Mouse (Mus musculus) stomach, embryonic 14.5 days (tissue): ENCODE data around the gene Prkar1a. TPM values are rescaled to one million over a fixed set of nuclear protein-coding genes. Genes with fewer than 3 reads are reported as not detected.

Experiments
- ATAC-seq: fragments of 200-750 bp; cut with Nextera tagmentation; 2 replicates; pipeline ENCODE4 v1.8.0; 2017; ENCODE audit warnings: low read depth, moderate TSS enrichment; ENCODE audit not compliant: insufficient number of reproducible peaks, insufficient read depth, low FRiP score
- H3K27ac ChIP-seq: fragments of 300-500 bp; sonication (generic); 2 replicates; pipeline ENCODE4 v1.5.1; 2014; ENCODE audit warnings: mild to moderate bottlenecking, low read length, moderate library complexity, mixed read lengths
- H3K27me3 ChIP-seq: fragments of 300-500 bp; sonication (generic); 2 replicates; pipeline ENCODE4 v1.6.1; 2014; ENCODE audit warnings: low read length, control low read depth, mixed read lengths; ENCODE audit not compliant: control insufficient read depth, insufficient read depth
- H3K36me3 ChIP-seq: fragments of 300-500 bp; sonication (generic); 2 replicates; pipeline ENCODE4 v1.6.1; 2014; ENCODE audit warnings: mild to moderate bottlenecking, control low read depth, low read length, moderate library complexity, mixed read lengths; ENCODE audit not compliant: control insufficient read depth, insufficient read depth
- H3K4me1 ChIP-seq: fragments of 300-500 bp; sonication (generic); 2 replicates; pipeline ENCODE4 v1.6.1; 2014; ENCODE audit warnings: low read length, control low read depth, mixed read lengths; ENCODE audit not compliant: control insufficient read depth, insufficient read depth
- H3K4me2 ChIP-seq: fragments of 300-500 bp; sonication (generic); replicated peaks from 2 replicates; pipeline ENCODE4 v1.6.1; 2014; ENCODE audit warnings: low read depth, low read length, control low read depth
- H3K4me3 ChIP-seq: fragments of 300-500 bp; sonication (generic); 2 replicates; pipeline ENCODE4 v1.5.1; 2014; ENCODE audit warnings: low read depth, low read length, control low read depth
- H3K9ac ChIP-seq: fragments of 300-500 bp; sonication (generic); replicated peaks from 2 replicates; pipeline ENCODE4 v1.6.1; 2014; ENCODE audit warnings: low read depth, mild to moderate bottlenecking, control low read depth, low read length, moderate library complexity, mixed read lengths
- H3K9me3 ChIP-seq: fragments of 300-500 bp; sonication (generic); 2 replicates; pipeline ENCODE4 v1.6.1; 2016; ENCODE audit warnings: low read depth, low read length, control low read depth; ENCODE audit not compliant: control insufficient read depth
- WGBS: fragments of 180-500 bp; shearing (Covaris S2); extraction: QIAGEN DNeasy Blood & Tissue Kit; methylation state at CpG from one replicate; pipeline ENCODE4 v1.1.7; 2014; 5-methylcytosine and 5-hydroxymethylcytosine counted together
- polyA plus RNA-seq: library from polyadenylated mRNA; unstranded; fragments of >200 nt; fragmentation: Nextera tagmentation; extraction: Ambion mirVana; gene quantifications from 2 replicates; pipeline ENCODE4 v1.2.1, GENCODE M21; 2014

The Prkar1a gene
- polyA plus RNA-seq, 1 experiment from 2014 or later: 340 TPM

DNA sequence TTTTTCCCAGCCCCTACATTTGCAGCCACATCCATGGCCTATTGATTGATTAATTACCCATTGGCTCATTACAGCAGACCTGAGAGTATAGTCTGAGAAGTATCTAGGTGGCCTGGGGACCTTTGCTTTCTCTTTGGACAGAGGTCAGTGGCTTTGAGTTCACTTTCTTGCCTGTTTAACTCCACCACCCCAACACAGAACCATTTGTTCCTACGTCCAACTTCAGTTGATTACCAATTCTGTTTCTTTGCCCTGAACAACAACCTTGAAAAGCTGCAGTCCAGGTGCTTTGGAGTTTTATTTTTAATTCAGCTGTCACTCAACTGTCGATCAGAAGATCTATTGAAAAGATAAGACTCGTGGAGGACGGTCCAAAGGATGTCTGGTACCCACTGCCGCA, 60.3 kb downstream of the Prkar1a start:
- no peak overlapping the region for H3K4me3 ChIP-seq
- no peak overlapping the region for H3K9ac ChIP-seq
- no peak overlapping the region for H3K4me2 ChIP-seq
- H3K36me3 ChIP-seq: no peaks in the 10 kb centered on the region
- WGBS: 76% methylated on average over 5 of the region's 5 CpGs
- no peaks in the 10 kb centered on the region for H3K27me3 ChIP-seq
- no peak for ATAC-seq
- H3K27ac ChIP-seq: no peak overlapping the region
- H3K4me1 ChIP-seq: no peaks in the 10 kb centered on the region
- H3K9me3 ChIP-seq: no peaks in the 10 kb centered on the region

DNA sequence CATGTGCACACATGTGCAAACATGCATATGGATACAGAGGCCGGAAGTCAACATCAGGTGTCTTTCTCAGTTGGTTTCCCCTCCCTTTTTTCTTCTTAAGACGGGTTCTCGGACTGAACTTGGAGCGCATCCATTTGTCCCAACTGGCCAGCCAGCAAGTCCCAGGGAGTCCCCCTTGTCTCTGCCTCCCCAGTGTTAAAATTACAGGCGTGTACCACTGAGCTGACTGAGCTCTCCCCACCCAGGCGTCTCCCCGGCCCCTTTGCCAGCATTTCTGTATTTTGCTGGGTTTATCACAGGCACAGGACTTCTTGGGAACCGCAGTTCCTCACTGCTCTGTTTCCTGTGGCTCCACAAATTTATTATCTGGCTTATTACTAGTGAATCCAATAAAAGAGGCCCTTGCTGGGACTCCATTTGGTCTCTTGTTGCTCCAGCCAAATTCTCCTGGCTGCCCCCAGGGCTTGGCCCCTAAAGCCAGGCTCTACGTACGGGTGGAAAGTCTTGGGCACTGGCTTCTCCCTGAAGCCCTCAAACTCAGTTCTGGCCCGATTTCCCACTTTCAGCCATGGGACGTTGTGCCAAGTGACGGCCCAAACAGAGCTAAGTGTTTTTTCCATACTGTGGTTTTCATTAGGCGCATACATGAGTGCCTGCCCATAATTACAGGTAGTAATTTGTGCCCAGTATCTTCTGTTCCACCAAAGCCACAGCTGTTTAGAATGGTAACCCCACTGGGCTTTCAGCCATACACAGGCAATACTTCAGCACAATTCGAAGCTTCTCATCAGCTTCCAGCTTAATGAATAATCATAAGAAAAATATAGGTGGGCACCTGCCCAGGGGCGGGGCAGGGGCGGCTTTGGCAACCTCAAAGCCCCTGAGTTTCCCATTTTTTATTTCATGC, 65.4 kb downstream of the Prkar1a start:
- H3K4me2 ChIP-seq: no peak overlapping the region
- no peaks in the 10 kb centered on the region for H3K4me1 ChIP-seq
- WGBS: 85% methylated on average over 17 of the region's 17 CpGs
- ATAC-seq: no peak
- H3K36me3 ChIP-seq: no peaks in the 10 kb centered on the region
- H3K9ac ChIP-seq: no peak overlapping the region
- no peak overlapping the region for H3K27ac ChIP-seq
- no peaks in the 10 kb centered on the region for H3K27me3 ChIP-seq
- no peak overlapping the region for H3K4me3 ChIP-seq
- no peaks in the 10 kb centered on the region for H3K9me3 ChIP-seq

DNA sequence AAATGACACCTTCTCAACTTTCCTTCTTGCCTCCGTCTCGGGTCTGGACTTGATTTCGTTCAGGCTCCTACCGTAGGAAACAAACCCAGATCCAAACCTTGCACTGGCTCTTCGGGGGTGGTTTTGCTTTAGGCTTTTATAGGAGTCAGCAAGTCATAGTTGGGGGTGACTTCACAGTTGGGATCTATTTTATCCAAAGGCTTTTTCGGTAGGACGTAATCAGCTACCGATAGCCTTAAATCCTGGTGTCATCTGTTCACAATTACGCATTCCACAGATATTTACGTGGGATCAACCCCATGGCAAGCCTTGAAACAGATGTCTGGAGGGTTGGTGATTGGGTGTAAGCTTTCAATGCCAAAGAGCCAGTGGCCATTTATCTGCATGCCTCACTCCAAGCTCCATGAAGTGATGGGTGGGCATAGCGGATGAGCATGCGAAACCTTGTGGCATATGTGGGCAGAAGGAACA, 66.1 kb downstream of the Prkar1a start:
- ATAC-seq: no peak
- Histone ChIP-seq H3K4me3 (no peak overlapping the region), H3K27ac (no peak overlapping the region), H3K9ac (no peak overlapping the region), H3K4me2 (no peak overlapping the region), H3K36me3 (no peaks in the 10 kb centered on the region), H3K27me3 (no peaks in the 10 kb centered on the region), H3K4me1 (no peaks in the 10 kb centered on the region), H3K9me3 (no peaks in the 10 kb centered on the region)
- WGBS: 91% methylated on average over 12 of the region's 12 CpGs

DNA sequence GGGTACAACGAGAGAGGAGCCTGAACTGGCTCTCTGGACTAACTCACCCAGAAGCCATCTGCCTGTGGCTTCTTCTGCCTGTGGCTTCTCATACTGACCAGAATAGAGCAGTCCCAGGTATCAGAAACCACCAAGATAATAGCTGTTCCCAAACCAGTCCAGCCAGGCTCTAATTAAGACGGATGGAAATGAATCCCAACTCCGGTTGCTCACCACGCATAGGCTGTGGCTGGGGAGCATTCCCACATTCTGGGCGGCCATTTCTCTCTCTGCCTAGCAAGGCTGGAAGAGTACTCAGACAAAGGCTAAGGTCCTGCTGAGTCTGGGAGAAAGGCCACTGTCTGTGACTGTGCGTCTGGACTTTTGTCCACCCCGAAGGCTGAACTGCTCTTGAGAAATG, 67.8 kb downstream of the Prkar1a start:
- Histone ChIP-seq H3K4me2 (no peak overlapping the region), H3K4me3 (no peak overlapping the region), H3K9me3 (no peaks in the 10 kb centered on the region), H3K4me1 (peaks cover 13% of the 10 kb centered on the region; the same call in 1 of the 2 replicates), H3K27ac (no peak overlapping the region), H3K9ac (no peak overlapping the region), H3K27me3 (no peaks in the 10 kb centered on the region), H3K36me3 (no peaks in the 10 kb centered on the region)
- ATAC-seq: no peak
- 74% methylated on average over 7 of the region's 7 CpGs for WGBS

DNA sequence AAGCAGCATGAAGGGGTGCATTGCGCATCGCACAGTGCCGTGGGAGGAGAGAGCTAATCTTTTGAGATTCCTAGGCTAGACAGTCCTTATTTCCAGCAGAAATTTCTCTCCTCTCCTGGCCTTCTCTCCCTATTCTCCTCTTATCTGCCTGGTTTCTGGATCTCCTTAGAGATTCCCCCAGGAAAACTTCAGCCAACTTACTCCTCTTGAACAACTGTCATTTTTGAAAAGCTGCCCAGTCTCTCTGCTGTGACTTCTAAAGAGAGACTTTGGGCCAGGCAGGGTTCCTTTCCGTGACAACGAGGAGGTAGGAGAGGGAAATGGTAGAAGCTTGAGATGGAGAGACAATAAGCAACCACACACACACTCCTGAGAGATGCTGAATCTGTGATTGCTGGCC, 68.2 kb downstream of the Prkar1a start:
- Histone ChIP-seq H3K27me3 (no peaks in the 10 kb centered on the region), H3K4me3 (no peak overlapping the region), H3K36me3 (no peaks in the 10 kb centered on the region), H3K4me2 (no peak overlapping the region), H3K9ac (no peak overlapping the region), H3K4me1 (peaks cover 15% of the 10 kb centered on the region; the same call in 1 of the 2 replicates), H3K9me3 (no peaks in the 10 kb centered on the region), H3K27ac (no peak overlapping the region)
- no peak for ATAC-seq
- WGBS: 89% methylated on average over 5 of the region's 5 CpGs

DNA sequence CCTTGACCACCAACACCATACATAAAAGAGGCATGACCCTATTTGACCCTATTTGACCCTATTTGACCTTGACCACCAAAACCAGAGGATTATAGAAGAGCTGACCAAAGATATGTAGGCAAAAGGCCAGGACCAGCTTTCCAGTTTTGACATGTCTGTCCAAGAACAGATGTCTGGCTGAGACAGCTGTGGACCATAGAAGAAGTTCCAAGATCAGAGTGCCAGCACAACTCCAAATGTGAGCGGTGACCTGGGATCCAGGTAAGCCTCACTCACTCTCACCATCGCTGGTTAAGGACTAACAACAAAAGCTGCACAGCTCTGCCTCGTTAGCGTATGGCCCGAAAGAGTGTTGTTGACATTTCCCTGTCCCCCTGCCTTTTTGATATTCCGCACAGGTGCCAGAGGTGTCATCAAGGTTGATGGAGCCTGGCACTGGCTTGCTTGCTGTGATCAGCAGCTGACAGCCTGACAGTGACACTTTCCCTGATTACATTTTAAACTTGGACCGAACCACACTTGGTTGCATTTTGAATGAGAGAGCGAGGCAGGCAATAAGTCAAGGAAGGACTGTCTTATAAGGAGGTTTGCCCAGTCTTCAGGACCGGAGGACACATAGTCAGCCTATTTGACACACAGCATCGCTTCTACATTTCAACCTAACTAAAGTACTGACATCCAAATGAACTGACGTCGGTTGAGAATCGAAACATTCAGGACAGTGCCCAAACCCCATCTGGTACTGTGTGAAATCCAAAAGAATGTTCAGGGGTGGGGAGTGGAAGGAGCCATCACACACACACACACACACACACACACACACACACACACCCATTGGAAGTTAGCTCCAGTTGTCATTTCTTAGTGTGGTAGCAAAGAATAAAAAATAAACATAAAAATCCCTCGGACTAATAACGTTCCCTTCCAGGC, 69.0 kb downstream of the Prkar1a start:
- H3K4me2 ChIP-seq: no peak overlapping the region
- no peak overlapping the region for H3K4me3 ChIP-seq
- no peak overlapping the region for H3K27ac ChIP-seq
- no peaks in the 10 kb centered on the region for H3K9me3 ChIP-seq
- WGBS: 83% methylated on average over 15 of the region's 15 CpGs
- H3K9ac ChIP-seq: no peak overlapping the region
- ATAC-seq: no peak
- no peaks in the 10 kb centered on the region for H3K27me3 ChIP-seq
- peaks cover 15% of the 10 kb centered on the region; the same call in 1 of the 2 replicates for H3K4me1 ChIP-seq
- no peaks in the 10 kb centered on the region for H3K36me3 ChIP-seq

Other genes starting within 250 kb of the Prkar1a start
- gene 9930022D16Rik, start 235.5 kb upstream of the Prkar1a start, polyA plus RNA-seq: not detected in 2 replicates
- gene Amz2, start 223.5 kb upstream of the Prkar1a start, polyA plus RNA-seq: 42.8 and 46.6 TPM in 2 replicates
- 3.5 TPM in 2 replicates for gene Arsg, start 176.0 kb upstream of the Prkar1a start, polyA plus RNA-seq
- gene Slc16a6, start 175.8 kb upstream of the Prkar1a start, polyA plus RNA-seq: 4.4 and 6.7 TPM in 2 replicates
- 21.3 and 25.0 TPM in 2 replicates for gene Wipi1, start 37.4 kb upstream of the Prkar1a start, polyA plus RNA-seq
- 0.86 and 1.2 TPM in 2 replicates for gene Fam20a, start 72.9 kb downstream of the Prkar1a start, polyA plus RNA-seq
- not detected in 2 replicates for gene 1700012B07Rik, start 178.6 kb downstream of the Prkar1a start, polyA plus RNA-seq